Mouse (Mus musculus): ENCODE measurements around the gene Armcx1.

GRCm38 (mm10) chrX:134675022-134675421 is 42.7 kb upstream of the Armcx1 start:
- no peak for TF ChIP-seq POLR2A (IDR thresholded peaks at IDR 0.05; ENCODE audit: control insufficient read depth, low read depth, low read length)
- no peak for TF ChIP-seq CTCF (IDR thresholded peaks at IDR 0.05; ENCODE audit: control insufficient read depth, insufficient read depth, insufficient replicate concordance, low read depth, low read length)

Data from testis, adult 2 months (tissue).